Mouse (Mus musculus): Measurements from ENCODE around the gene Chek2.

DNA sequence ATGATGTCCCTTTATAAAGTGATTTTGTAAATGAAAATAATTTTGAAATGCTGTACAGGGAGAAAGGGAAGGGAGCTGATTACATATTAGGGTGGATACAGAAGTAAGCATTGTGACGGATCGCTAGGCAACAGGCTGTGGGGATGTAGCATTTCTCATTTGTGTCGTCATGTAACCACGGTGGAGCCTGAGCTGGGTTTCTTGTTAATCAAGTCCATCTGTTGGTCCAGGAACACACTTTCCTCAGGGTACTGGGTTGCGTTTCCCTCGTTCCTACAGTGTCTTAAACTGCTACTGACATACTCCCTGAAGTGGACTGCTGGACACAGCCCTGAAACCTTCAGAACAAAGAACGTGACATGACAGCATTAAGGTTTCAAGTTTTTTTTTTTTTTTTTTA is 58.4 kb downstream of the Chek2 start:
- TF ChIP-seq POLR2A (IDR thresholded peaks at IDR 0.05; ENCODE audit: insufficient read depth, low read depth, low read length) (no peak), CTCF (IDR thresholded peaks at IDR 0.05) (no peak)
